Mouse (Mus musculus): Measurements from ENCODE around the gene Cd9. TPM values are rescaled to one million over a fixed set of nuclear protein-coding genes. Genes with fewer than 3 reads are reported as not detected.

Gene Cd9
- polyA plus RNA-seq, 1 experiment from 2014 or later = 45.9 TPM

DNA sequence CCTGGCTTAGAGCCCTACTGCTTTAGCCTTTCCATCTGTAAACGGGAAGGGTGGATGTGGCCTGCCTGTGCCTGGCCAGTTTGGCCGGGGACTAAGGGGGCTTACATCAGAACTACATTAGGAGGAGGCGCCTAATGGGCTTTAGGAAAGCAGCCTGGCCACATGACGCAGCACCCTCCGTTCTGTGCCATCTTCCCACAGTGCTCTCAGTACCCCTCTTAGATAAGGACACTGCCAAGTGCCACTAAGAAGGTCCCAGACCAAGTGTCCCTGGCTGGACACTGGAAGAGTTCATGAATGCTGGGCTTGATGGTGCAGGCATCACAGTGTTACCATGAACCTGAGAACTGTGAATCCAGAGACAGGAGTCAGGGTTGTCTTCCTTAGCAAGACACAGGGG is 20.7 kb downstream of the Cd9 start:
- H3K4me3 ChIP-seq (ENCODE audit: low read depth, low read length) = no peak overlapping the region
- no peaks in the 10 kb centered on the region for H3K4me1 ChIP-seq (replicated peaks; ENCODE audit: control insufficient read depth, insufficient read depth, low read length)
- H3K9ac ChIP-seq (ENCODE audit: low read depth, low read length) = no peak overlapping the region
- DNase-seq (ENCODE audit: low spot score) (no peak), ATAC-seq (ENCODE audit: low FRiP score) (no peak)
- no peaks in the 10 kb centered on the region for H3K9me3 ChIP-seq (ENCODE audit: control insufficient read depth, low read length)
- H3K27me3 ChIP-seq (ENCODE audit: control insufficient read depth, insufficient read depth, low read length) = no peaks in the 10 kb centered on the region
- WGBS = 84% methylated on average over 5 of the region's 5 CpGs
- no peak overlapping the region for H3K27ac ChIP-seq (ENCODE audit: low read depth, low read length)
- H3K36me3 ChIP-seq (ENCODE audit: control insufficient read depth, insufficient read depth, low read length) = no peaks in the 10 kb centered on the region
- H3K4me2 ChIP-seq (replicated peaks; ENCODE audit: low read depth, low read length) = no peak overlapping the region

DNA sequence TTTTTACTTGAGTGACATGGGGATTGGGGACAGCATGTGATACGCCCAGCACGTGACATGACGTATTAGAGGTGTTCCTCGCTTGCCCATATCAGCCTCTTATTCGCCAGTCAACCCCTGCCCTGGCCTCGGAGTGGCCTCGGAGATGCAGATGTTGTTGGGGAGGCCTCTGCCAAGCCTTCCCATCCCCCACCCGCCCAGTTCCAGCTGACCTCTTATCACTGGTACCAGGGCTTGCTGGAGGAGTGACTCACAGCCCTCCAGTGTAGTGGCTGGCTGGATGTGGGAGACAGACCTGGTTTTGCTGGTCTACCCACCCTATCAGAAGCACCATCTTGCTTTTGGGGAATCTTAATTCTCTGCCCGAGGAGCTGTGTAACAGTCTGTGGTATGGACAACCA is 21.3 kb downstream of the Cd9 start:
- Histone ChIP-seq H3K4me1 (replicated peaks; ENCODE audit: control insufficient read depth, insufficient read depth, low read length) (no peaks in the 10 kb centered on the region), H3K36me3 (ENCODE audit: control insufficient read depth, insufficient read depth, low read length) (no peaks in the 10 kb centered on the region), H3K9ac (ENCODE audit: low read depth, low read length) (no peak overlapping the region), H3K9me3 (ENCODE audit: control insufficient read depth, low read length) (no peaks in the 10 kb centered on the region), H3K27me3 (ENCODE audit: control insufficient read depth, insufficient read depth, low read length) (no peaks in the 10 kb centered on the region), H3K27ac (ENCODE audit: low read depth, low read length) (no peak overlapping the region), H3K4me3 (ENCODE audit: low read depth, low read length) (no peak overlapping the region), H3K4me2 (replicated peaks; ENCODE audit: low read depth, low read length) (no peak overlapping the region)
- DNase-seq (ENCODE audit: low spot score) = no peak
- no peak for ATAC-seq (ENCODE audit: low FRiP score)
- 92% methylated on average over 9 of the region's 9 CpGs for WGBS

DNA sequence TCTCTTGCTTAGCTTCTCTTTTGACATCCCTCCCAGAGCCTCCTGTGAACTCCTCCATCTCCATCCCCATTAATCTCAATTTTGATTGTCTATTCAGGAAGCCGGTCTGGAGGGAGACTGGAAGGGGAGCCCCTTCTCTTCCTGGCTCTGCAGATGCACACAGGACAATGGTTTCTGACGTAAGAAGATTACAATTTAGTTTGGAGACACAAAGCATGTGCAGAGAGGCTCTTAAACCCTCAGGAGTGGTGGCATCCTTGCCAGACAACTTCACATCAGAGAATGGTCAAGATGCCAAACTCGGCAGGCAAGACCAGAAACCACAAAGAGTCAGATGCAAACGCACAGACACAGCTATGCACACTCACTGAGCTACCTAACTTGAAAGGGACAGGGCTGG is 22.7 kb downstream of the Cd9 start:
- Histone ChIP-seq H3K36me3 (ENCODE audit: control insufficient read depth, insufficient read depth, low read length) (no peaks in the 10 kb centered on the region), H3K27me3 (ENCODE audit: control insufficient read depth, insufficient read depth, low read length) (no peaks in the 10 kb centered on the region), H3K27ac (ENCODE audit: low read depth, low read length) (no peak overlapping the region), H3K9me3 (ENCODE audit: control insufficient read depth, low read length) (no peaks in the 10 kb centered on the region), H3K4me3 (ENCODE audit: low read depth, low read length) (no peak overlapping the region), H3K4me2 (replicated peaks; ENCODE audit: low read depth, low read length) (no peak overlapping the region), H3K4me1 (replicated peaks; ENCODE audit: control insufficient read depth, insufficient read depth, low read length) (no peaks in the 10 kb centered on the region), H3K9ac (ENCODE audit: low read depth, low read length) (no peak overlapping the region)
- no peak for ATAC-seq (ENCODE audit: low FRiP score)
- 68% methylated on average over 4 of the region's 4 CpGs for WGBS
- no peak for DNase-seq (ENCODE audit: low spot score)

DNA sequence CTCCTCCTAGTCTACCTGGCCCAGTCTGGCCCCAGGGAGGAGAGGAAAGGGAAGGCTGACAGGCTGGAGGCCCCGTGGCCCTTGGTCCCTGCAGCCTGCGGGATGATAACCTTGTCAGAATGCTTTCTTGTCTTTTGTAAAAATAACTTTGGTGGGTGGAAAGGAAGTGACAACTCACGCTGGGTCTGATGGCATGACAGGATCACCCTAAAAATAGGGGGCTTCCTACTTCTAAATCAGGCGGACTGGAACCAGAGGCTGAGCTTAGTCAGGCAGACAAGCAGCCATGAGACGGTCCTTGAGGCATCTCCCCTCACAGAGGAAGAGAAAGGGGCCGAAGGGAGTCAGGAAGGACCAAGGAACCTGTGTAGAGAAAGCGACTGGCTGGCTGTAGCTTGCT is 23.3 kb downstream of the Cd9 start:
- Histone ChIP-seq H3K4me1 (replicated peaks; ENCODE audit: control insufficient read depth, insufficient read depth, low read length) (no peaks in the 10 kb centered on the region), H3K36me3 (ENCODE audit: control insufficient read depth, insufficient read depth, low read length) (no peaks in the 10 kb centered on the region), H3K4me3 (ENCODE audit: low read depth, low read length) (no peak overlapping the region), H3K4me2 (replicated peaks; ENCODE audit: low read depth, low read length) (no peak overlapping the region), H3K27ac (ENCODE audit: low read depth, low read length) (no peak overlapping the region), H3K9me3 (ENCODE audit: control insufficient read depth, low read length) (no peaks in the 10 kb centered on the region), H3K9ac (ENCODE audit: low read depth, low read length) (no peak overlapping the region), H3K27me3 (ENCODE audit: control insufficient read depth, insufficient read depth, low read length) (no peaks in the 10 kb centered on the region)
- DNase-seq (ENCODE audit: low spot score) = no peak
- 82% methylated on average over 7 of the region's 7 CpGs for WGBS
- ATAC-seq (ENCODE audit: low FRiP score) = no peak

DNA sequence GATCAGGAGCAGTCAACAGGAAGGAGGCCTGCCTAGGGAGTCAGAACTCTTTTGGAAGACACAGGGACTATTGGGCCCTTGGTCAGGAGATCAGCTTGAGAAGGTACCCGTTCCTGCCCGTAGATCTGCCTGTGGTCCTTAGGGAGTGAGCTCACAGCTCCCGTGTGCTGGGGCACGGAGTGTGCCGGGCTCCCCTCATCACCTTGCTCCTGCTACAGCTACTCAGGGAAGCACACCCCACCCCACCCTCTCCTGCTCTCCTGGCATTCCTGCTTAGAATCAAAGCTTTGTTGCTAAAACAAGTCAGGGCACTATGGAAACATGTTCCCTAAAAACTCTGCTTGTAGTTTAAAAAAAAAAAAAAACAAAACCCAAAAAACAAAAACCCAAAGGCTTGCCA is 24.0 kb downstream of the Cd9 start:
- H3K4me3 ChIP-seq (ENCODE audit: low read depth, low read length) = no peak overlapping the region
- no peaks in the 10 kb centered on the region for H3K9me3 ChIP-seq (ENCODE audit: control insufficient read depth, low read length)
- H3K27me3 ChIP-seq (ENCODE audit: control insufficient read depth, insufficient read depth, low read length) = no peaks in the 10 kb centered on the region
- WGBS = 91% methylated on average over 5 of the region's 5 CpGs
- H3K9ac ChIP-seq (ENCODE audit: low read depth, low read length) = no peak overlapping the region
- ATAC-seq (ENCODE audit: low FRiP score) = no peak
- DNase-seq (ENCODE audit: low spot score) = no peak
- no peaks in the 10 kb centered on the region for H3K36me3 ChIP-seq (ENCODE audit: control insufficient read depth, insufficient read depth, low read length)
- H3K4me1 ChIP-seq (replicated peaks; ENCODE audit: control insufficient read depth, insufficient read depth, low read length) = no peaks in the 10 kb centered on the region
- H3K27ac ChIP-seq (ENCODE audit: low read depth, low read length) = no peak overlapping the region
- no peak overlapping the region for H3K4me2 ChIP-seq (replicated peaks; ENCODE audit: low read depth, low read length)

DNA sequence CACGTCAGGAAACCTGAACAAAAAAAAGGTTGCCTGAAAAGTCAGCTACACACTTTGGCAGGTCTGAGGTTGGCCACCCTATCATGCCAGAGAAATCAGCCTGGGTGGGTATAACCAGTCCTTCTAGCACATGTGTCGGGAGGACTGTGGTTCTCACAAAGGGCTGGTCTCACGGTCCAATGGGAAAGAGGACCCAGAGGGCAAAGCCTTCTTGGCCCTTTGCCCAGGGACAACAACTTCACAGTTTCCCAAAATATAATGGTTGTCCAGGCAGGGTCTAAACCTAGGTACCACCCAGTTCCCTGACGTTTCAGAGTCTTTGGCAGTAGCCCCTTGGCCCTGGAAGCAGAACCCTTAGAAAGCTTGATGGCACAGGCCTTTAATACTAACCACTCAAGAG is 25.4 kb downstream of the Cd9 start:
- H3K4me3 ChIP-seq (ENCODE audit: low read depth, low read length) = no peak overlapping the region
- no peaks in the 10 kb centered on the region for H3K4me1 ChIP-seq (replicated peaks; ENCODE audit: control insufficient read depth, insufficient read depth, low read length)
- H3K9ac ChIP-seq (ENCODE audit: low read depth, low read length) = no peak overlapping the region
- no peaks in the 10 kb centered on the region for H3K36me3 ChIP-seq (ENCODE audit: control insufficient read depth, insufficient read depth, low read length)
- ATAC-seq (ENCODE audit: low FRiP score) (no peak), DNase-seq (ENCODE audit: low spot score) (no peak)
- H3K27ac ChIP-seq (ENCODE audit: low read depth, low read length) = no peak overlapping the region
- no peaks in the 10 kb centered on the region for H3K27me3 ChIP-seq (ENCODE audit: control insufficient read depth, insufficient read depth, low read length)
- H3K4me2 ChIP-seq (replicated peaks; ENCODE audit: low read depth, low read length) = no peak overlapping the region
- 87% methylated on average over 4 of the region's 4 CpGs for WGBS
- no peaks in the 10 kb centered on the region for H3K9me3 ChIP-seq (ENCODE audit: control insufficient read depth, low read length)

DNA sequence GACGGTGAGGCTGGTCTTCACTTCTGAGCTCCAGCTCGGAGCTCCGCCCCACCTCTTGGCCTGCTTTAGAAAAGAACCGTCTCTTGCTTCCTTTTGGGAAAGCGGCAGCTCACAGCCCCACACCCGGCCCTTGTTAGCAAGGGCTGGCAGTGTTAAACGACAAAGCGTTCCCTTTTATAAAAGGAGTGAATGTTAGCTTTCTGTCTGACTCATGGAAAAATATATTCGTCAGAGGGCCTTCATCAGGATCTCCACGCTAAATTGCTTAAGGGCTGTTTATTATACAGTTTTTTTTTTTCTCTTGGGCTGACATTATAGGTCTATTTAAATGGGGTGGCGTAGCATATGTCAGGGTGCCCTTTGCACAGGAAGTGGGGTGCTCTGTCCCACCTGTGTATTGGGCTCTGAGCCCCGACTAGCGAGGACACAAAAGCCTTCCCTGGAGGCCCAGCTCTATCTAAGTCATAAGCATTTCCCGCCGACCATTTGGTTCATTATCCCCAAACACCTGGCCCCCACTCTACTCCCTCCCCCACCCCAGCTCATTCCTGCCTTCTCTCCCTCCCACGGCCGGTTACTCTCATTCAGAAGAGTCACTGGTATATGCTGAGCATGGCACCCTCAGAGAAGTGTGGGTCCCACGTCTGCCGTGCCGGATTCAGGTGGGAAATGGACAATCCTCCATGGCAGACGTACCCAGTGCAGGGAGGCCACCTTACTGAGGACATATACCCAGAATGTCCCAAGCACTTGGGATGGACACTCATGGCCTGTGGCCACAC is 26.2 kb downstream of the Cd9 start:
- H3K27ac ChIP-seq (ENCODE audit: low read depth, low read length) = no peak overlapping the region
- DNase-seq (ENCODE audit: low spot score) (no peak), ATAC-seq (ENCODE audit: low FRiP score) (no peak)
- no peaks in the 10 kb centered on the region for H3K9me3 ChIP-seq (ENCODE audit: control insufficient read depth, low read length)
- no peaks in the 10 kb centered on the region for H3K36me3 ChIP-seq (ENCODE audit: control insufficient read depth, insufficient read depth, low read length)
- H3K27me3 ChIP-seq (ENCODE audit: control insufficient read depth, insufficient read depth, low read length) = no peaks in the 10 kb centered on the region
- H3K9ac ChIP-seq (ENCODE audit: low read depth, low read length) = no peak overlapping the region
- 62% methylated on average over 21 of the region's 21 CpGs for WGBS
- H3K4me1 ChIP-seq (replicated peaks; ENCODE audit: control insufficient read depth, insufficient read depth, low read length) = no peaks in the 10 kb centered on the region
- H3K4me2 ChIP-seq (replicated peaks; ENCODE audit: low read depth, low read length) = no peak overlapping the region
- no peak overlapping the region for H3K4me3 ChIP-seq (ENCODE audit: low read depth, low read length)

DNA sequence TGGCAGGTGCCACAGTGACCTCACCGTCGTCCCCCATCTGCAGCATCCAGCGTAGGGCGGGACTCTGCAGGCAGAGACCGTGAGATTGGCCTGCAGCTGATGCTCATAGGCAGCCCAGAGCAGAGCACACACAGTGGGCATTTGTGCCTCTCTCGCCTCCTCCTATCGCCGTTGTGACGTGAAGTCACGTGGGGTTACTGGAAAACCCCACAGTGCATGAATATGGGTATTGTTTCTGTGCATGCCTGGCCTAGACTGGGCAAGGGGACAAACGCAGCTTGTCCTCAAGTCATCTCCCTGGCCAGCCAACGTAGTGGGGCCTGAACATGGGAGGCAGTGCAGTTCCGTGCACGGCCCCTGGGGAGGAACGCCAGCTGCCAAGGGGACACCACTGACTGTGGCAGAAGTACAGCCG is 27.3 kb downstream of the Cd9 start:
- Histone ChIP-seq H3K4me1 (replicated peaks; ENCODE audit: control insufficient read depth, insufficient read depth, low read length) (no peaks in the 10 kb centered on the region), H3K9me3 (ENCODE audit: control insufficient read depth, low read length) (no peaks in the 10 kb centered on the region), H3K36me3 (ENCODE audit: control insufficient read depth, insufficient read depth, low read length) (no peaks in the 10 kb centered on the region), H3K27me3 (ENCODE audit: control insufficient read depth, insufficient read depth, low read length) (no peaks in the 10 kb centered on the region), H3K27ac (ENCODE audit: low read depth, low read length) (no peak overlapping the region), H3K9ac (ENCODE audit: low read depth, low read length) (no peak overlapping the region), H3K4me3 (ENCODE audit: low read depth, low read length) (no peak overlapping the region), H3K4me2 (replicated peaks; ENCODE audit: low read depth, low read length) (no peak overlapping the region)
- WGBS = 68% methylated on average over 16 of the region's 16 CpGs
- peak; percentile 36 for DNase-seq (ENCODE audit: low spot score)
- ATAC-seq (ENCODE audit: low FRiP score) = peak; percentile 75; the same call in 1 of the 2 replicates

DNA sequence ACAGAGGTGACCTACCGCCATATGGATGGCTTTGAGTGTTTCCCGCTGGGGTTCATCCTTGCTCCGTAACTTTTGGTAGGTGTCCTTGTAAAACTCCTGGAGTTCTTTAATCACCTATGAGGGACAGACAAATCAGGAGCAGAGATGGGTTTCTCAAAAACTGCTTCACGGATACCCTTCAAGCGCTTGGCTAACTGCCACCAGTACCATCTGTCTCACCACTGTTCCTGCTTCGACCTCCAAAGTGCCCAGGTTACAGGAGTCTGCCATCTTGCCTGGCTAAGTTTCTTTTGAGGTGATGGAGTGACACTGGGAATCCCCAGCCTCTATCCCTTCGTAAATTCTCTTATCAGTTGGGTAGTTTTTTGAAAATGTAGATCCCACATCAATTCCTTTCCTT is 32.3 kb downstream of the Cd9 start:
- WGBS = 97% methylated on average over 7 of the region's 7 CpGs
- Histone ChIP-seq H3K4me1 (replicated peaks; ENCODE audit: control insufficient read depth, insufficient read depth, low read length) (no peaks in the 10 kb centered on the region), H3K4me3 (ENCODE audit: low read depth, low read length) (no peak overlapping the region), H3K9ac (ENCODE audit: low read depth, low read length) (no peak overlapping the region), H3K36me3 (ENCODE audit: control insufficient read depth, insufficient read depth, low read length) (no peaks in the 10 kb centered on the region), H3K9me3 (ENCODE audit: control insufficient read depth, low read length) (no peaks in the 10 kb centered on the region), H3K27ac (ENCODE audit: low read depth, low read length) (no peak overlapping the region), H3K27me3 (ENCODE audit: control insufficient read depth, insufficient read depth, low read length) (no peaks in the 10 kb centered on the region), H3K4me2 (replicated peaks; ENCODE audit: low read depth, low read length) (no peak overlapping the region)
- ATAC-seq (ENCODE audit: low FRiP score) = no peak
- DNase-seq (ENCODE audit: low spot score) = no peak
